Mouse (Mus musculus): Measurements from ENCODE around the gene Procr. TPM values are rescaled to one million over a fixed set of nuclear protein-coding genes. Genes with fewer than 3 reads are reported as not detected.

Gene Procr
- total RNA-seq, 1 experiment = 8.0 TPM

GRCm38 (mm10) chr2:155779506-155779905 is 28.6 kb downstream of the Procr start:
- Histone ChIP-seq H3K9ac (ENCODE audit: insufficient read depth, low read depth, low read length, poor library complexity, severe bottlenecking) (no peak overlapping the region), H3K36me3 (ENCODE audit: control insufficient read depth, insufficient read depth, low read length, poor library complexity, severe bottlenecking) (no peaks in the 10 kb centered on the region), H3K27ac (ENCODE audit: insufficient read depth, low read depth, low read length, poor library complexity, severe bottlenecking) (no peak overlapping the region), H3K4me1 (ENCODE audit: control insufficient read depth in 2 of 2, insufficient read depth in 2 of 2, low read length in 2 of 2, poor library complexity in 1 of 2) (peaks cover 0 to 4% of the 10 kb centered on the region in 2 experiments; a peak in 1 of 4 replicates), H3K9me3 (ENCODE audit: control insufficient read depth, insufficient read depth, low read depth, low read length) (no peaks in the 10 kb centered on the region), H3K4me3 (ENCODE audit: insufficient read depth in 1 of 2, low read depth in 1 of 2, low read length in 2 of 2, poor library complexity in 1 of 2, severe bottlenecking in 1 of 2) (no peak overlapping the region)
- DNase-seq (ENCODE audit: low read depth, low spot score) = no peak
- in situ Hi-C loops (cut with MboI; ENCODE audit: low sequenced_read_pairs in 2 of 2, unreplicated experiment in 2 of 2) = loop anchor here in 1 of 2 experiments (10.0 kb wide), 1 partner anchor 275 kb away; no protein-coding TSS in a partner anchor
- TF ChIP-seq ZC3H11A (IDR thresholded peaks at IDR 0.05; ENCODE audit: borderline replicate concordance, low read depth, low read length) = no peak
- no peak for TF ChIP-seq MAFK (IDR thresholded peaks at IDR 0.05; ENCODE audit: insufficient read depth, low read depth, low read length)
- no peak for TF ChIP-seq HCFC1 (IDR thresholded peaks at IDR 0.05; ENCODE audit: borderline replicate concordance, insufficient read depth, low read length)
- no peak for TF ChIP-seq CHD2 (IDR thresholded peaks at IDR 0.05; ENCODE audit: low read depth, low read length)
- no peak for TF ChIP-seq ZNF384 (IDR thresholded peaks at IDR 0.05; ENCODE audit: low read depth, low read length)

GRCm38 (mm10) chr2:155784534-155784933 is 33.6 kb downstream of the Procr start:
- no peaks in the 10 kb centered on the region for H3K36me3 ChIP-seq (ENCODE audit: control insufficient read depth, insufficient read depth, low read length, poor library complexity, severe bottlenecking)
- no peak overlapping the region for H3K4me3 ChIP-seq (ENCODE audit: insufficient read depth in 1 of 2, low read depth in 1 of 2, low read length in 2 of 2, poor library complexity in 1 of 2, severe bottlenecking in 1 of 2)
- H3K9ac ChIP-seq (ENCODE audit: insufficient read depth, low read depth, low read length, poor library complexity, severe bottlenecking) = no peak overlapping the region
- no peak for DNase-seq (ENCODE audit: low read depth, low spot score)
- no peak for TF ChIP-seq ZC3H11A (IDR thresholded peaks at IDR 0.05; ENCODE audit: borderline replicate concordance, low read depth, low read length)
- no peak for TF ChIP-seq CHD2 (IDR thresholded peaks at IDR 0.05; ENCODE audit: low read depth, low read length)
- no peak for TF ChIP-seq MAFK (IDR thresholded peaks at IDR 0.05; ENCODE audit: insufficient read depth, low read depth, low read length)
- no peak for TF ChIP-seq ZNF384 (IDR thresholded peaks at IDR 0.05; ENCODE audit: low read depth, low read length)
- TF ChIP-seq HCFC1 (IDR thresholded peaks at IDR 0.05; ENCODE audit: borderline replicate concordance, insufficient read depth, low read length) = no peak
- in situ Hi-C loops (cut with MboI; ENCODE audit: low sequenced_read_pairs in 2 of 2, unreplicated experiment in 2 of 2) = no loop called here
- no peaks in the 10 kb centered on the region for H3K9me3 ChIP-seq (ENCODE audit: control insufficient read depth, insufficient read depth, low read depth, low read length)
- no peaks in the 10 kb centered on the region for H3K4me1 ChIP-seq (ENCODE audit: control insufficient read depth in 2 of 2, insufficient read depth in 2 of 2, low read length in 2 of 2, poor library complexity in 1 of 2)
- H3K27ac ChIP-seq (ENCODE audit: insufficient read depth, low read depth, low read length, poor library complexity, severe bottlenecking) = no peak overlapping the region

- Histone ChIP-seq H3K36me3 (ENCODE audit: control insufficient read depth, insufficient read depth, low read length, poor library complexity, severe bottlenecking) (no peaks in the 10 kb centered on the region), H3K4me1 (ENCODE audit: control insufficient read depth in 2 of 2, insufficient read depth in 2 of 2, low read length in 2 of 2, poor library complexity in 1 of 2) (no peaks in the 10 kb centered on the region), H3K27ac (ENCODE audit: insufficient read depth, low read depth, low read length, poor library complexity, severe bottlenecking) (no peak overlapping the region), H3K4me3 (ENCODE audit: insufficient read depth in 1 of 2, low read depth in 1 of 2, low read length in 2 of 2, poor library complexity in 1 of 2, severe bottlenecking in 1 of 2) (no peak overlapping the region), H3K9me3 (ENCODE audit: control insufficient read depth, insufficient read depth, low read depth, low read length) (no peaks in the 10 kb centered on the region), H3K9ac (ENCODE audit: insufficient read depth, low read depth, low read length, poor library complexity, severe bottlenecking) (no peak overlapping the region)
- no peak for DNase-seq (ENCODE audit: low read depth, low spot score)
- in situ Hi-C loops (cut with MboI; ENCODE audit: low sequenced_read_pairs in 2 of 2, unreplicated experiment in 2 of 2) = no loop called here
- TF ChIP-seq CHD2 (IDR thresholded peaks at IDR 0.05; ENCODE audit: low read depth, low read length) (no peak), HCFC1 (IDR thresholded peaks at IDR 0.05; ENCODE audit: borderline replicate concordance, insufficient read depth, low read length) (no peak), MAFK (IDR thresholded peaks at IDR 0.05; ENCODE audit: insufficient read depth, low read depth, low read length) (no peak), ZNF384 (IDR thresholded peaks at IDR 0.05; ENCODE audit: low read depth, low read length) (no peak), ZC3H11A (IDR thresholded peaks at IDR 0.05; ENCODE audit: borderline replicate concordance, low read depth, low read length) (no peak)
Measured at GRCm38 (mm10) chr2:155786905-155787304, 36.0 kb downstream of the Procr start.

- Histone ChIP-seq H3K4me3 (ENCODE audit: insufficient read depth in 1 of 2, low read depth in 1 of 2, low read length in 2 of 2, poor library complexity in 1 of 2, severe bottlenecking in 1 of 2) (no peak overlapping the region), H3K36me3 (ENCODE audit: control insufficient read depth, insufficient read depth, low read length, poor library complexity, severe bottlenecking) (no peaks in the 10 kb centered on the region), H3K9ac (ENCODE audit: insufficient read depth, low read depth, low read length, poor library complexity, severe bottlenecking) (no peak overlapping the region), H3K4me1 (ENCODE audit: control insufficient read depth in 2 of 2, insufficient read depth in 2 of 2, low read length in 2 of 2, poor library complexity in 1 of 2) (no peaks in the 10 kb centered on the region), H3K27ac (ENCODE audit: insufficient read depth, low read depth, low read length, poor library complexity, severe bottlenecking) (no peak overlapping the region), H3K9me3 (ENCODE audit: control insufficient read depth, insufficient read depth, low read depth, low read length) (no peaks in the 10 kb centered on the region)
- no peak for TF ChIP-seq ZNF384 (IDR thresholded peaks at IDR 0.05; ENCODE audit: low read depth, low read length)
- no peak for TF ChIP-seq HCFC1 (IDR thresholded peaks at IDR 0.05; ENCODE audit: borderline replicate concordance, insufficient read depth, low read length)
- no peak for TF ChIP-seq ZC3H11A (IDR thresholded peaks at IDR 0.05; ENCODE audit: borderline replicate concordance, low read depth, low read length)
- no peak for TF ChIP-seq CHD2 (IDR thresholded peaks at IDR 0.05; ENCODE audit: low read depth, low read length)
- TF ChIP-seq MAFK (IDR thresholded peaks at IDR 0.05; ENCODE audit: insufficient read depth, low read depth, low read length) = no peak
- no peak for DNase-seq (ENCODE audit: low read depth, low spot score)
- in situ Hi-C loops (cut with MboI; ENCODE audit: low sequenced_read_pairs in 2 of 2, unreplicated experiment in 2 of 2) = no loop called here
Measured at GRCm38 (mm10) chr2:155787949-155788931, 37.3 kb downstream of the Procr start.
